Mouse (Mus musculus) MEL-GATA-1-ER (cell line): ENCODE data around the gene Gm10310.
"Not testable (repeated sequence)": the region's sequence is repeated elsewhere in the genome, so short reads cannot be mapped to it uniquely, and the experiment has no call there.

Experiments
- DNase-seq: peaks from one replicate; pipeline ENCODE4 v3.0.0-alpha.2; 2012; ENCODE audit warnings: low read depth; ENCODE audit errors: extremely low read depth

Gm10310 gene

DNA sequence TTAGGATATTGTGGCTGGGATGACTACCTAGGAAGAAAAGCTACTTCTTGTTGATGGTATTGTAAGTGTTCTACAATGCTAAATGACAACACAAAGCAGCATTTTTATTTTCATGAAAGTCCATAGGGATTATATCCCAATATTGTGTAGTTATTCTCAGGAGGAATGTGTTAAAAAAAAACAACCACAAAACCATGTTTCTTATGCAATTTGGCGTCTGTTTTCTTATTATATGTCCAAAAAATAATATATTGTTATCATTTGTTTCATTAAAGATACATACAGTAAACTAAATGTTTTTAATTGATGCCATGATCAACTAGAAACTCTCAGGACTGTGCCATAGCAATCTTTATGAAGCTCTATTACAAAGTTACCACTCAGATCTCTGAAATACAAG lies at the start of gene Gm10310:
Gene Gm10310 (minus strand): TSS at position 101 of the 400 bp plus-strand sequence.
- DNase-seq: not testable (repeated sequence)

DNA sequence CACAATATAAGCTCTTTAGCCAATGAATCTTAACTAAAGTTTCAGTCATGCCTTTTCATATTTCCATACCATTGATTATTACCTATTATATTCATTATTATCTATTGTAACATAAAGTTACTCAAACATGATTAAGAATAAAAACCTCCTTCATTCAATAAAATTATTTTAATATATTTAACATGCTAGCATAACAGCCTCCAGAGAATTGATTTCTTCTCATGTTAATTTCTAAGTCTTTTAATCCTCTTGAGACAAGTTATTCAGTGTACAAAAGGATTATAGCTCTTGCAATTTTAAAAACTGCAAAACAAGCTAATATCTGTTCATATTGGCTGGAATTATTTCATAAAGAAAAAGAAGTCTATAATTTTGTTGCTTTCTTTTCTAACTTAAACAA lies 45.2 kb upstream of the Gm10310 start, which contains the start of gene Olfr821:
Gene Olfr821 (plus strand): TSS at position 301 of the 400 bp plus-strand sequence.
- no peak for DNase-seq

DNA sequence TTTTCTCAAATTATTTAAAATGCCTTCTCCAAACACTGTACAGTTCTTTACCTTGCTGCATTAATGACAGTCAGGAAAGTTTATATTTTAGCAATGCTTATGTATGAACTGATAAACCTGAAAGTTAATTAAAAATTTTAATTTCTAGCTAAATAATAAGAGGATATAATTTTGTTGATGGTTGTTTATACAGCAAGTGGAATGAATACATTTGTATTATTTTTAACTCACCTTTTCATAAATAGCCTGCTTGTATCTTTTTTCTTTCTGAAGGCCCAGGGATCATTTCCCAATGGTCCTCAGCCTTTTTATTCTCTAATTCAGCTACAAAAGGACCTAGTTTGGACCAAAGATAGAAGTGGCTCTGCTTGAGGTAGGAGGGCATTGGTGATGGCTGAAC lies 27.5 kb upstream of the Gm10310 start, which contains the start of gene Olfr820:
Gene Olfr820 (plus strand): TSS at position 301 of the 400 bp plus-strand sequence.
- DNase-seq: no peak

DNA sequence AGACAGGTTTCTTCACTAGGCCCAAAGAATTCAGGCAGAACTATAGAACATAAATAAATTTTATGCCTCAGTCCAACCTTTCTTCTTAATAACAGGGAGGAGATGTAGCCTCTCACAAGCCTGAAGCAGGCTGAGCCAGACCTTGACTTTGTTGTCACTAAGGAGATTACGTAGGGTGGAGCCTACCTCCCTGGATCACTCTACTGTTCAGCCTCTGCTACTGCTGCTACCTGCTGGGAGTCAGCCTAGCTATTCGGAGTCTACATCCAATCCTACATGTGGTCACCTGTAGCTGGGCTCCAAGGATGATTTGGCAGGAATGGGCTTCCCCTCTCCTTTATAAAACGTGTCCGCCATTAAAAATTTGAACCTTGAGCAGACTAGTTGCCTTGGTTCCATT lies 20.5 kb upstream of the Gm10310 start:
- not testable (repeated sequence) for DNase-seq

DNA sequence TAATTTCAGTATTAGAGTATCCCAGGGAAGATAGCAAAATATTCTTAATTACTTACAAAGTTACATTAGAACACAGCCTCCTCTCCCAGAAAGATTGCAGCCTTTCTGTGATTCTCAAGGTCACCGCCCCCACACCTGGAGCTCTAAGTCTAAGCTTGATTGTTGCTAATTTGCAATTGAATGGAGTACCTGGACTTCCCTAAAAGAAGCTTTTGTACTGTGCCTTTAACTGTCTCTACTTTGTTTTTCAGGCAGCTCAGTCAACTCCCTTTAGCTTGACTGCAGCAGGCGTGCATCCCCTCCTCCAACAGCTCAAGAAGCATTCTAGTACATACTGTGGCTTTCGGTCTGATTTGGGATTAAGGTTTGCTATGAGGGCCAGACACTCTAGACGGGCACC lies 19.2 kb upstream of the Gm10310 start:
- DNase-seq: not testable (repeated sequence)

DNA sequence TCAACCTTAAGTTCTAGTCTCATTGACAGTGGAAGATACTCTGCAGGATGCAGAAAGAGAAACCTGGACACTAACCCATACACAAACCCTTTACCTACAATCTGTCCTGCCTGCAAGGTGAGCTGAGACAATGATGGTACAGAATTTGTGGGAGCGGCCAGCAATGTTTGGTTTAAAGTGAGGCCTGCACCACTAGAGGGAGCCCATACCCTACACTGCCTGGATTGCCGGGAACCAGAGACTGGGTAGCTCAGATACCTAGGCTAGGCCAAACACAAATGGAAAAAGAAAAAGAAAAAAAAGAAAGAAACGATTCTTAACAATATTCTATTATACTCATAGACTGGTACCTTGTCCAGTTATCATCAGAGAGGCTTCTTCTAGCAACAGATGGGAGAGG lies 3.0 kb downstream of the Gm10310 start:
- not testable (repeated sequence) for DNase-seq

DNA sequence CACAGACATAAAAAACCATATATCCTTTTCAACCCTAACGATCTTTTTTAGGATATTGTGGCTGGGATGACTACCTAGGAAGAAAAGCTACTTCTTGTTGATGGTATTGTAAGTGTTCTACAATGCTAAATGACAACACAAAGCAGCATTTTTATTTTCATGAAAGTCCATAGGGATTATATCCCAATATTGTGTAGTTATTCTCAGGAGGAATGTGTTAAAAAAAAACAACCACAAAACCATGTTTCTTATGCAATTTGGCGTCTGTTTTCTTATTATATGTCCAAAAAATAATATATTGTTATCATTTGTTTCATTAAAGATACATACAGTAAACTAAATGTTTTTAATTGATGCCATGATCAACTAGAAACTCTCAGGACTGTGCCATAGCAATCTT lies 8.8 kb downstream of the Gm10310 start, which contains the start of gene Olfr247:
Gene Olfr247 (minus strand): TSS at position 101 of the 400 bp plus-strand sequence.
- not testable (repeated sequence) for DNase-seq

DNA sequence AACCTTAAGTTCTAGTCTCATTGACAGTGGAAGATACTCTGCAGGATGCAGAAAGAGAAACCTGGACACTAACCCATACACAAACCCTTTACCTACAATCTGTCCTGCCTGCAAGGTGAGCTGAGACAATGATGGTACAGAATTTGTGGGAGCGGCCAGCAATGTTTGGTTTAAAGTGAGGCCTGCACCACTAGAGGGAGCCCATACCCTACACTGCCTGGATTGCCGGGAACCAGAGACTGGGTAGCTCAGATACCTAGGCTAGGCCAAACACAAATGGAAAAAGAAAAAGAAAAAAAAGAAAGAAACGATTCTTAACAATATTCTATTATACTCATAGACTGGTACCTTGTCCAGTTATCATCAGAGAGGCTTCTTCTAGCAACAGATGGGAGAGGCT lies 11.9 kb downstream of the Gm10310 start:
- not testable (repeated sequence) for DNase-seq

DNA sequence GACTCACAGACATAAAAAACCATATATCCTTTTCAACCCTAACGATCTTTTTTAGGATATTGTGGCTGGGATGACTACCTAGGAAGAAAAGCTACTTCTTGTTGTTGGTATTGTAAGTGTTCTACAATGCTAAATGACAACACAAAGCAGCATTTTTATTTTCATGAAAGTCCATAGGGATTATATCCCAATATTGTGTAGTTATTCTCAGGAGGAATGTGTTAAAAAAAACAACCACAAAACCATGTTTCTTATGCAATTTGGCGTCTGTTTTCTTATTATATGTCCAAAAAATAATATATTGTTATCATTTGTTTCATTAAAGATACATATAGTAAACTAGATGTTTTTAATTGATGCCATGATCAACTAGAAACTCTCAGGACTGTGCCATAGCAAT lies 17.7 kb downstream of the Gm10310 start, which contains the start of gene Olfr819:
Gene Olfr819 (minus strand): TSS at position 101 of the 400 bp plus-strand sequence.
- DNase-seq: not testable (repeated sequence)

DNA sequence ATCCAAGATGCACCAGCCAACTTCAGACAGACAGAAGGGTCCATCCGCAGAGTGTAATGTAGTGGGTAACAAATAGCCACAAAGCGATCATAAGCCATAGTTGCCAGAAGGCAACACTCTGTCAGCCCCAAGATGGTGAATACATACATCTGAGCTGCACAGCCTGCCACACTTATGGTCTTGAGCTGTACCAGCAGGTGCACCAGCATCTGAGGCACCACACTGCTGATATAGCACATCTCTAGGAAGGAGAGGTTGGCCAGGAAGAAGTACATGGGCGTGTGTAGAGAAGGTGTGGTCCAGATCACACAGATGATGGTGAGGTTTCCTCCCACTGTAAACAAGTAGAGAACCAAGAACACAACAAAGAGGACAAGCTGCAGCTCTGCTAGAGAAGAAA lies 18.6 kb downstream of the Gm10310 start:
- not testable (repeated sequence) for DNase-seq

DNA sequence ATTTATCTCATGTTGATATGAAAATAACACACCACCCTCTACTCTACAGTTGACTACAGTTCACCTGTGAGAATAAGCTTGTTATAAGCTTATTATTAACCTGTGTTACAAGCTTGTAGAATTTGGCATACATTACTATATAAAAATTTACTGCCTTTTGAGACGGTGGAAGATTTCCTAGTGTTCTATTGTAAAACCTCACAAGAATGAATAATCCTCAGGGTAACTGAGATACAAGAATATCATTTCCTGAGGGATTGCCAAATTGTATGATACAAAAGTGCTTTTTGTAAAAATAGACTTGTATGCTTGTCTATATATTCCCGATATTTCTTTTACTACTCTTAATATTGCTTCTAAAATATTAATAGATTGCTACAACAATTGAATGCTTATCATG lies 35.9 kb downstream of the Gm10310 start, which contains the start of gene Olfr818:
Gene Olfr818 (minus strand): TSS at position 101 of the 400 bp plus-strand sequence.
- no peak for DNase-seq
